Mouse (Mus musculus) small intestine, adult 2 months (tissue): ENCODE measurements around the gene Elf1. TPM values are rescaled to one million over a fixed set of nuclear protein-coding genes. Genes with fewer than 3 reads are reported as not detected.

ENCODE experiments used
- H3K27ac ChIP-seq: fragments of 200-500 bp; 2 replicates; pipeline ENCODE4 v1.5.1; 2012; ENCODE audit warnings: low read depth, low read length, control low read depth, inconsistent platforms; ENCODE audit not compliant: insufficient read depth
- H3K27me3 ChIP-seq: fragments of 200-500 bp; 2 replicates; pipeline ENCODE4 v1.6.1; 2012; ENCODE audit warnings: mild to moderate bottlenecking, moderate library complexity, low read length, inconsistent platforms; ENCODE audit not compliant: control insufficient read depth, insufficient read depth
- H3K36me3 ChIP-seq: fragments of 200-500 bp; 2 replicates; pipeline ENCODE4 v1.6.1; 2012; ENCODE audit warnings: mild to moderate bottlenecking, low read length, control low read depth, inconsistent platforms; ENCODE audit not compliant: control insufficient read depth, insufficient read depth
- H3K4me1 ChIP-seq: fragments of 200-500 bp; 2 replicates; pipeline ENCODE4 v1.6.1; 2012; ENCODE audit warnings: low read length, inconsistent platforms, mixed read lengths; ENCODE audit not compliant: control insufficient read depth, insufficient read depth, insufficient read length
- H3K4me3 ChIP-seq: fragments of 200-500 bp; 2 replicates; pipeline ENCODE4 v1.5.1; 2012; ENCODE audit warnings: low read depth, mild to moderate bottlenecking, control low read depth, inconsistent platforms, low read length, moderate library complexity
- CTCF ChIP-seq: fragments of 200-500 bp; IDR thresholded peaks from 2 replicates; pipeline ENCODE4 v1.5.1; 2012; ENCODE audit warnings: low read depth, mild to moderate bottlenecking, control low read depth, inconsistent platforms, low read length, moderate library complexity, mixed read lengths; ENCODE audit not compliant: insufficient replicate concordance, insufficient read length; ENCODE audit errors: extremely low read depth
- POLR2A ChIP-seq: fragments of 200-500 bp; IDR thresholded peaks from 2 replicates; pipeline ENCODE4 v1.6.1; 2012; ENCODE audit warnings: low read depth, mild to moderate bottlenecking, control low read depth, inconsistent platforms, low read length, moderate library complexity
- WGBS: fragments of 180-500 bp; shearing (Covaris S2); methylation state at CpG from one replicate; pipeline ENCODE4 v1.1.7; 2018; 5-methylcytosine and 5-hydroxymethylcytosine counted together
- polyA plus RNA-seq: library from polyadenylated mRNA; depleted of rRNA; stranded (reverse); fragments of >200 nt; gene quantifications from 2 replicates; pipeline ENCODE4 v1.2.3, GENCODE M21; 2012

Gene Elf1
- polyA plus RNA-seq, 1 experiment, result 20.1 TPM

DNA sequence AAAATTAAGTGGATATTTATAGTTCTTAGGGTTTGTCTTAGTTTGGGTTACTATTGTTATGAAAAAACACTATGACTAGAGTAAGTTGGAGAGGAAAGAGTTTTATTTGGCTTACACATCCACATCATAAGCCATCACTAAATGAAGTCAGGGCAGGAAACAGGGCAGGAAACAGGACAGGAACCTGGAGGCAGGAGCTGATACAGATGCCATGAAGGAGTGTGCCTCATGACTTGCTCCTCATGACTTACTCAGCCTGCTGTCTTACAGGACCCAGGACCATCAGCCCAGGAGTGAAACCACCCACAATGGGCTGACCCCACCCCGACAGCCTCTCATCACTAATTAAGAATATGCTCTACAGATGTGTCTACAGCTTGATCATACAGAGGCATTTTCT is 93.4 kb downstream of the Elf1 start:
- Histone ChIP-seq H3K4me1 (no peaks in the 10 kb centered on the region), H3K27ac (no peak overlapping the region), H3K4me3 (no peak overlapping the region), H3K36me3 (peaks cover 55% of the 10 kb centered on the region), H3K27me3 (no peaks in the 10 kb centered on the region)
- WGBS, result 91% methylated on average over 1 of the region's 1 CpGs
- TF ChIP-seq POLR2A (no peak), CTCF (no peak)

DNA sequence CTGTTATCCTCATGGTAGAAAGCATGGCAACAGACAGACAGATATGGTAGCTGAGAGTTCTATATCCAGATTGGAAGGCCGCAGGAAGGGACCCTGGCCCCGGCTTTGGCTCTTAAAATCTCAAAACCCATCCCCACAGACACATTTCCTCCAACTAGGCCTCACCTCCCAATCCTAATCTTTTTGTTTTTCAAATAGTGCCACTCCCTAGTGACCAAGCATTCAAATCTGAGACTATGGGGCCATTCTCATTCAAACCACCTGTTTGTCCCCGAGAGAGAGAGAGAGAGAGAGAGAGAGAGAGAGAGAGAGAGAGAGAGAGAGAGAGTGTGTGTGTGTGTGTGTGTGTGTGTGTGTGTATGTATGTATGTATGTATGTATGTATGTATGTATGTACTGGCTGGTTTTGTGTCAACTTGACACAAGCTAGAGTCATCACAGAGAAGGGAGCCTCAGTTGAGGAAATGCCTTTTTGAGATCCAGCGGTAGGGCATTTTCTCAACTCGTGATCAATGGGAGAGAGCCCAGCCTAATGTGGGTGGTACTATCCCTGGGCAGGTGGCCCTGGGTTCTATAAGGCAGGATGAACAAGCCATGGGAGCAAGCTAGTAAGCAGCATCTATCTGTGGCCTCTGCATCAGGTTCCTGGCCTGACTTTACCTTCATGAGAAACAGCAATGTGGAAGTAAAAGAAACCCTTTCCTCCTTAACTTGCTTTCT is 102.7 kb downstream of the Elf1 start:
- 87% methylated on average over 5 of the region's 5 CpGs for WGBS

DNA sequence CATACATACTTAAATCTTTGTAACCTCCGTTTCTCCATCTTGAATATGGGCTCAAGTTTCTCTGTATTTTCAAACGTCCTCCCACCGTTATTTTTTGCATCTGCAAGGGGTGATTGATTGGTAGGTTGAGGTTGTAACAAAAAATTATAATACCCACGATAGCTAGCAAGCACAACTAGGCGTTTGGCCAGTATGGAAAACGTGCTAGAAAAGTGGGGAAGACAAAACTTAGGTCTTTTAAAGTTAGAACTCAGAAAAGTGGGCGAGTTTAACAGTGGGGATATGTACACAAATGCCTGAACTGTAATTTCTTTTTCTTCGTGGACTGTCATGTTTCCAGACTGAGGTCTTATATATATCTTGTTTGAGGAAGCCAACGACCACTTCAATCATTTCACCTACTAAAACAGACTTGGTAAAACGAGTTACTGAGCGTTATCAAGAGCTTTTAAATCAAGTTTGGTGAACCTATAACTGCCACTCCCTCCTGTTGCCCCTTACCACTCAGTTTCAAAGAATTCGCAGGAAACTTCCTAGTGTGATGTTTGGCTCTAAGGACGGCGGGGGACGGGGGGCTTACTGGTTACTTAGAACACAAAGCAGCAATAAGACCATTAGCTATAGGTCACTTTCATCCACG is 105.6 kb downstream of the Elf1 start:
- Histone ChIP-seq H3K36me3 (peaks cover 5% of the 10 kb centered on the region), H3K4me1 (peaks cover 6% of the 10 kb centered on the region; the same call in 1 of the 2 replicates), H3K4me3 (peak overlapping the region; percentile 84), H3K27ac (peak overlapping the region; percentile 95), H3K27me3 (no peaks in the 10 kb centered on the region)
- WGBS, result 26% methylated on average over 16 of the region's 16 CpGs
- TF ChIP-seq CTCF, result no peak
- TF ChIP-seq POLR2A, result no peak

More for the DNA sequence above, 102.7 kb downstream of the Elf1 start:
- no peak for TF ChIP-seq POLR2A
- no peak for TF ChIP-seq CTCF
- peaks cover 21% of the 10 kb centered on the region for H3K36me3 ChIP-seq
- no peak overlapping the region for H3K27ac ChIP-seq
- H3K27me3 ChIP-seq, result no peaks in the 10 kb centered on the region
- H3K4me1 ChIP-seq, result peaks cover 4% of the 10 kb centered on the region; the same call in 1 of the 2 replicates
- H3K4me3 ChIP-seq, result no peak overlapping the region

DNA sequence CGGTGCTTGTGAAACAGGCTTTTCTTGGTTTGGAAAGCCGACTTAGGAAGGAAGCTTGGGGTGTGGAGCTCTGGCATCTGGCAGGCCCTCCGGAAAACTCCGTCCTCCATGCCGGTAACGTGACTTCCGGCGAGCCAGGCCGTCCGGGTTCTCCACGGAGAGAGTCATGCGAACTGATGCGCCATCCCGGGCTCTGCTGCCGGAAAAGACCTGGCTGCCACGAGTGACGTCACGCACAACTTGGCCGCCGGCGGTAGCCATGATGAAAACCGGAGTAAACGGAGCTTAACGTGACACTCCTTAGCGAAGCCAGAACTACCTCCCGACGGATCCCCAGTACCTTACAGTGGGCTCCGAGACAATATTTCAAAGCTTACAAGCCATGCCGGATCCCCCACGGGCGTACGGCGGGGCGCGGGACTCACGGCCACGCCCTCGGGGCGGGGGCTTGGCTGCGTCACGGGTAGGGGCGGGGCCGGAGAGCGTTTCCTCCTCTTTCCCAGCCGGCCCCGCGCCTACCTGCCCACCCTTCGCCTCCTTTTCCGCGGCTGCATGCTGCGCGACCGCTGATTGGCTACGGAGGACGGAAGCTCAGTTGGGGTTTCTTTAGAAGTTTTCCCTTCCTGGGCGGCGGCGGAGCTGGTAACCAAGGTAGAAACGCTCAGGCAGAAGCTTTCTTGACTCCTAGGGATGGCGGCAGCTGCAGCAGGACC is 106.3 kb downstream of the Elf1 start, which contains the start of gene Sugt1:
TSS of gene Sugt1 (plus strand) at position 553 of the 713 bp plus-strand sequence.
- no peak for TF ChIP-seq CTCF
- TF ChIP-seq POLR2A, result peak; percentile 53
- Histone ChIP-seq H3K4me3 (peak within 1 kb of the TSS; percentile 84), H3K4me1 (peaks cover 6% of the 10 kb centered on the region; the same call in 1 of the 2 replicates), H3K27me3 (no peaks in the 10 kb centered on the region), H3K27ac (peak within 1 kb of the TSS; percentile 95), H3K36me3 (peaks cover 4% of the 10 kb centered on the region)
- WGBS, result under 1% methylated on average over 60 of the region's 60 CpGs

DNA sequence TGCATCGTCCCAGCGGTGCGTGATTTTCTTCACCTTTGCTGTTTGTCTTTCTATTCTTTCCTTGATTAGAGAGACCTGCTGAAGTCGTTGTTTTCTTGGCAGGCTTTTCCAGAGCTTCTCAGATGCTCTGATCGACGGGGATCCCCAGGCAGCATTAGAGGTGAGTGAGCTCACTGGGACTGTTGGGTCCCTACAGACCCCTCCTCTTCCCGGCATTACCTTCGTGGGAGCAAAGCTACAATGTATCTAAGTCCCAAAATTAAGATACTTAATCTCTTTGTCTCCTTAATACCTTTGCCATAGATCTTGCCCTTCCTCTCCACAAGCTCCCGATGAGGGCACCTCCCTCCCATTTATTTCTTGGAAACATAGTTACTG is 106.8 kb downstream of the Elf1 start:
- Histone ChIP-seq H3K27ac (peak overlapping the region; percentile 46), H3K4me3 (peak overlapping the region; percentile 84), H3K27me3 (no peaks in the 10 kb centered on the region), H3K36me3 (peaks cover 1% of the 10 kb centered on the region), H3K4me1 (peaks cover 6% of the 10 kb centered on the region; the same call in 1 of the 2 replicates)
- under 1% methylated on average over 9 of the region's 9 CpGs for WGBS
- TF ChIP-seq POLR2A (no peak), CTCF (no peak)

DNA sequence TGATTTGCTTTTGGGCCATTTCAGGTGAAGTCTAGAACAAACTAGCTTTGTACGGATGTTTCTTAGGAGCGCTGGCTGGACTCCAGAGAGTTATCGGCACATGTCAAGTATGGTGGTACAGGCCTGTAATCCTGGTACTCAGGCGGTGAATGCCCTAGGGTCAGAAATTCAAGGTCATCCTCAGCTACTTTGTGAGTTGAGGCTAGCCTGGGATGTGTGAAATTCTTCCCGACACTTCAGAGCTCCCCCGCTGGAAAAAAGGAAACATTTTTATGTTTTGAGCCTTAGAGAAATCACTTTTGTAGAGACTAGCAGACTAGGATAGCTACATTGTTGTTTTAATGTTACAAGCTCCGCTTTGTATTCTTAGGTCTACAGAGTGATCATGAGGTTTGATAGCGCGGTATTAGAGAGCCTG is 107.5 kb downstream of the Elf1 start:
- TF ChIP-seq POLR2A, result no peak
- TF ChIP-seq CTCF, result no peak
- peaks cover 6% of the 10 kb centered on the region; the same call in 1 of the 2 replicates for H3K4me1 ChIP-seq
- 57% methylated on average over 9 of the region's 9 CpGs for WGBS
- no peaks in the 10 kb centered on the region for H3K27me3 ChIP-seq
- no peak overlapping the region for H3K4me3 ChIP-seq
- H3K36me3 ChIP-seq, result no peaks in the 10 kb centered on the region
- no peak overlapping the region for H3K27ac ChIP-seq

DNA sequence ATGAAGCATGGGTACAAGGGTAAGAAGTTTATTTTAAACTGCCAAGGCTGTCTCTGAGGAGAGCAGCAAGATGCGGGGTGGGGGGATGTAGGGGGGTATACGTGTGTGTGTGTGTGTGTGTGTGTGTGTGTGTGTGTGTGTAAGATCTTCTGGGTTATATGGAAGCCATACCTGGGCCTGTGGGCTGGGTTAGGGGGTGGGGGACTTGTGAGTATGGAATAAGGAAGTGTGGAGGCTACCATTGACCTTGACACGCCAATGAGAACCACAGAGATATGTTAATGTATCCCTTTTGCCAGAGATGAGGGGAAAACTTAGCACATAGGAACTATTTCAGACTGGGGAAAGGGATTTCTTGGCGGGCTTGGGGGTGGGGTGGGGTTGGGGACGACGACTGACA is 108.4 kb downstream of the Elf1 start:
- TF ChIP-seq POLR2A, result no peak
- no peak for TF ChIP-seq CTCF
- H3K27ac ChIP-seq, result no peak overlapping the region
- no peaks in the 10 kb centered on the region for H3K36me3 ChIP-seq
- H3K4me3 ChIP-seq, result no peak overlapping the region
- peaks cover 6% of the 10 kb centered on the region; the same call in 1 of the 2 replicates for H3K4me1 ChIP-seq
- WGBS, result 84% methylated on average over 6 of the region's 6 CpGs
- no peaks in the 10 kb centered on the region for H3K27me3 ChIP-seq
